Mouse (Mus musculus) Patski (cell line): ENCODE data around the gene Hist1h1c. TPM values are rescaled to one million over a fixed set of nuclear protein-coding genes. Genes with fewer than 3 reads are reported as not detected.

Experiments
- ATAC-seq: fragments of 100-300 bp; one replicate; pipeline ENCODE4 v1.8.0; 2021
- CTCF ChIA-PET: fragments of 350-600 bp; sonication (Branson Sonifier 250); formaldehyde crosslinking; loops from one replicate; lab custom pipeline; 2022; ENCODE audit warnings: inconsistent platforms; lab: Charles Lee
- POLR2A ChIA-PET: fragments of 350-600 bp; sonication (Branson Sonifier 250); formaldehyde crosslinking; loops from one replicate; lab custom pipeline; 2022; ENCODE audit warnings: antibody characterized with exemption, inconsistent platforms; lab: Charles Lee
- DNase-seq: peaks from one replicate; pipeline ENCODE4 v3.0.0-alpha.2; 2011; ENCODE audit warnings: low read depth, low spot score
- H3K27me3 ChIP-seq: fragments of 371-371 bp; one replicate; pipeline ENCODE4 v1.5.1; 2021
- CTCF ChIP-seq: fragments of 100-300 bp; IDR thresholded peaks from one replicate; pipeline ENCODE4 v1.5.1; 2021
- in situ Hi-C: fragments of 300-500 bp; cut with MboI; formaldehyde crosslinking; loops from 3 replicates; pipeline ENCODE4 v1.11.1; 2018; ENCODE audit warnings: low pct_unique_long_range_greater_than_20kb, mixed read lengths
- polyA plus RNA-seq: library from polyadenylated mRNA; unstranded; gene quantifications from one replicate; pipeline ENCODE4 v1.2.3, GENCODE M21; 2021

Hist1h1c gene
- polyA plus RNA-seq, 1 experiment from 2014 or later = 245 TPM

GRCm38 (mm10) chr13:23779025-23779424 lies 40.4 kb downstream of the Hist1h1c start:
- TF ChIP-seq CTCF = no peak
- CTCF ChIA-PET = no interaction called here
- DNase-seq (no peak), ATAC-seq (no peak)
- POLR2A ChIA-PET = no interaction called here
- in situ Hi-C loops = no loop called here
- peaks cover 10% of the 10 kb centered on the region for H3K27me3 ChIP-seq

Other genes with a start within 250 kb of the Hist1h1c start
- 0.23 TPM for gene Btn2a2, start 250.0 kb upstream of the Hist1h1c start, polyA plus RNA-seq
- gene Hist1h4h, start 207.8 kb upstream of the Hist1h1c start, polyA plus RNA-seq = 7.0 TPM
- 1.3 TPM for gene Hist1h2af, start 204.9 kb upstream of the Hist1h1c start, polyA plus RNA-seq
- 1.7 TPM for gene Hist1h3g, start 203.4 kb upstream of the Hist1h1c start, polyA plus RNA-seq
- gene Hist1h2bh, start 195.4 kb upstream of the Hist1h1c start, polyA plus RNA-seq = 2.1 TPM
- 0.49 TPM for gene Hist1h3f, start 194.8 kb upstream of the Hist1h1c start, polyA plus RNA-seq
- gene Hist1h4f, start 187.2 kb upstream of the Hist1h1c start, polyA plus RNA-seq = not detected
- 2.1 TPM for gene Hist1h1d, start 185.5 kb upstream of the Hist1h1c start, polyA plus RNA-seq
- gene Hist1h3e, start 176.4 kb upstream of the Hist1h1c start, polyA plus RNA-seq = 0.56 TPM
- 0.72 TPM for gene Hist1h2ae, start 167.6 kb upstream of the Hist1h1c start, polyA plus RNA-seq
- gene Hist1h2bg, start 167.4 kb upstream of the Hist1h1c start, polyA plus RNA-seq = 12.9 TPM
- 2.0 TPM for gene Hist1h2bf, start 164.6 kb upstream of the Hist1h1c start, polyA plus RNA-seq
- 1.0 TPM for gene Hist1h2ad, start 164.4 kb upstream of the Hist1h1c start, polyA plus RNA-seq
- gene Hist1h3d, start 163.0 kb upstream of the Hist1h1c start, polyA plus RNA-seq = 1.4 TPM
- 0.36 TPM for gene Hist1h4d, start 157.2 kb upstream of the Hist1h1c start, polyA plus RNA-seq
- 2.9 TPM for gene Hist1h2be, start 117.7 kb upstream of the Hist1h1c start, polyA plus RNA-seq
- 1.6 TPM for gene Hist1h1e, start 116.2 kb upstream of the Hist1h1c start, polyA plus RNA-seq
- 0.92 TPM for gene Hist1h2ac, start 54.9 kb upstream of the Hist1h1c start, polyA plus RNA-seq
- 60.2 TPM for gene Hist1h2bc, start 54.6 kb upstream of the Hist1h1c start, polyA plus RNA-seq
- gene Hist1h1t, start 43.0 kb upstream of the Hist1h1c start, polyA plus RNA-seq = 4.6 TPM
- gene Hist1h4c, start 40.4 kb upstream of the Hist1h1c start, polyA plus RNA-seq = 0.36 TPM
- gene Hfe, start 28.0 kb upstream of the Hist1h1c start, polyA plus RNA-seq = 5.8 TPM
- 0.73 TPM for gene Hist1h3c, start 6.8 kb downstream of the Hist1h1c start, polyA plus RNA-seq
- gene Hist1h2bb, start 7.9 kb downstream of the Hist1h1c start, polyA plus RNA-seq = 0.41 TPM
- gene Hist1h2ab, start 12.3 kb downstream of the Hist1h1c start, polyA plus RNA-seq = 0.40 TPM
- 0.65 TPM for gene Hist1h3b, start 13.5 kb downstream of the Hist1h1c start, polyA plus RNA-seq
- 2.0 TPM for gene Hist1h4b, start 18.2 kb downstream of the Hist1h1c start, polyA plus RNA-seq
- gene Hist1h4a, start 22.4 kb downstream of the Hist1h1c start, polyA plus RNA-seq = 0.13 TPM
- gene Hist1h3a, start 23.6 kb downstream of the Hist1h1c start, polyA plus RNA-seq = 0.18 TPM
- gene Hist1h1a, start 24.9 kb downstream of the Hist1h1c start, polyA plus RNA-seq = 1.2 TPM
- not detected for gene Trim38, start 31.1 kb downstream of the Hist1h1c start, polyA plus RNA-seq
- gene Slc17a2, start 68.2 kb downstream of the Hist1h1c start, polyA plus RNA-seq = not detected
- 0.06 TPM for gene Slc17a3, start 100.6 kb downstream of the Hist1h1c start, polyA plus RNA-seq
- 15.2 TPM for gene Slc17a1, start 128.9 kb downstream of the Hist1h1c start, polyA plus RNA-seq
- gene Slc17a4, start 176.2 kb downstream of the Hist1h1c start, polyA plus RNA-seq = 0.22 TPM
- not detected for gene Hist1h2ba, start 195.3 kb downstream of the Hist1h1c start, polyA plus RNA-seq
- gene Hist1h2aa, start 195.7 kb downstream of the Hist1h1c start, polyA plus RNA-seq = not detected